Mouse (Mus musculus) urinary bladder, postnatal 14 days (tissue): ENCODE measurements around the gene Rgr.

ENCODE experiments used
- DNase-seq: peaks from one replicate; pipeline ENCODE4 v3.0.0; 2021; ENCODE audit warnings: low spot score

Rgr gene

DNA sequence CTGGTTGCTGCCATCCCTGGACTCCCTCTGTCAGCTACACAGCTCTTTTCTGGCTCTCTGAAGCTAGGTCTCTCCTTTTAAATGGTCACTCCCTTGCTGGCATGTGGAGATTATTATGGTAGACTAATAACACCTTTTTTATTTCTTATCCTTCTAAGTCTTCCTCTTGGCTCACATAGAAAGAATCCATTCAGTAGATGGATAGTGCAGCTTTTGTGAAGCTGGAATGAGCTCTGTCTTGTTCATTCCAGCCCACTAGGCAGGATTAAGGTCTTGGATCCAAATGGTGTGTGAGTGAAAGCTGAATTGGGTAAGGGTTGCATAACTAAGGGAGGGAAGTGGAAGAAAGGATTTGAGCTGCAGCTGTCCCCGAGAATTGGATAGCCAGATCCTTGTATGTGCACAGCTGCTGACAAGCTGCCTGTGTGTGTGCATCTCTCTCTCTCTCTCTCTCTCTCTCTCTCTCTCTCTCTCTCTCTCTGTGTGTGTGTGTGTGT lies at the start of gene Rgr:
TSS of gene Rgr (minus strand) at position 51 of the 497 bp plus-strand sequence.
- no peak for DNase-seq

DNA sequence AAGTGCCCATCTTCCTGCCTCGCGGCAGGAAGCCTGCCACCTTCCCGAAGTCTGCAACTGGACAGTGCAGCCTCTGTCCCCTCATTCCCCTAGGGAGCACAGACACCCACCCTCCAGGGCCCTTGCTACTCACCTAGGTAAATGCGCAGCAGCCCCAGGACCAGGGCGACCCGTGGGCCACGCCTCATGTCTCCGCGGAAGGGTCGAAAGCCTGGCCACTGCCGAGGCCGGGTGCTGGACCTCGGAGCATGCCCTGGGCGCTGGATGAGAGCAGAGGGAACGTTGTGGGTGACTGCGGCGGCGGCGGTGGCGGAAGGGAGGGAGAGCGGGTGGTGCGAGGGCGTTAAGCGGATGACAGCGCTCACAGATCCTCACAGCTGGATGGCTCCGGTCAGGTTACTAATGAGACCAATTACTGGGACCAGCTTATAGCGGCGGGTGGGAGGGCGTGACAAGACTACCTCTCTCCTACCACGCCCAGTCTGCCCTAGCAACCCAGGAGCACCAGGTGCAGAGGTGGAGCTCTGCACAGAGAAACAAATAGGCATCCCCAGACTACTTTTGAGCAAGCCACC lies 49.3 kb upstream of the Rgr start, which contains the start of gene Cdhr1:
TSS of gene Cdhr1 (minus strand) at position 392 of the 575 bp plus-strand sequence.
- no peak for DNase-seq

DNA sequence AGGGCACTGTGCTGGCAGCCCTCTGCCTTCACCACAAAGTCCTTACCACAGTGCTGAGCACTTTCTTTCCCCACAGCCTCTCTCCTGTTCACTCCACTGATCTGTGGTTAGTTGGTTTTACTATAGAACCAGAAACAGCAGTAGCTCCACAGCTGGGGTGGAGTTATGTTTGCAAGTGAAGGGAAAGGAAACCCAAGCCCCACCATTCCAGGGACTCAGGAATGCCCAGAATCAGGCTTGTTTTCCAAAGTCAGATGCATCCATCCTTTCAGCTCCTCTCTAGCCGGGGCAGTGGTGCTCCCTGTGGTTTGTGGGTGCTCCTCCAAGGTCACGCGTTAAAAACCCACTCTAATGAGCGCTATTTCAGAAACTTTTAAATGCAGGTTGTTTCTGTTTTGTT lies 46.8 kb upstream of the Rgr start:
- no peak for DNase-seq

DNA sequence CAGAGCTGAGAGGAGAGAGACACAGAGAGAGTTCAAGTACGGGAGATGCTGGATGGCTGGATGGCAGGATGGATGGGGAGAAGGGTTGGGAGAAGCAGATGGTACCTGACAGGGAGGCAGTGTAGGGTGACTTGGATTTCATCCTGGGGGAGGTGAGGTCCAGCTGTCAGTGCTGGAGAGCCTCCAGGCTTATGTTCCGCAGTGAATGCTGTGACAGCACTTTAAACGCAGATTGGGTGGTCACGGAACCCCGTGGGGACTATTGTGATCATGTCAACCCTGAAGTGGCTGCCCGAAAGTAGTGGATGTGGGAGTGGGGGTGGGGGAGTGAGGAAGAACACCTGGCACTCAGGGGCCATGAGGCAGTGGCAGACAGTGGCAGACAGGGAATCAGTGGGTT lies 45.7 kb upstream of the Rgr start:
- DNase-seq = no peak

DNA sequence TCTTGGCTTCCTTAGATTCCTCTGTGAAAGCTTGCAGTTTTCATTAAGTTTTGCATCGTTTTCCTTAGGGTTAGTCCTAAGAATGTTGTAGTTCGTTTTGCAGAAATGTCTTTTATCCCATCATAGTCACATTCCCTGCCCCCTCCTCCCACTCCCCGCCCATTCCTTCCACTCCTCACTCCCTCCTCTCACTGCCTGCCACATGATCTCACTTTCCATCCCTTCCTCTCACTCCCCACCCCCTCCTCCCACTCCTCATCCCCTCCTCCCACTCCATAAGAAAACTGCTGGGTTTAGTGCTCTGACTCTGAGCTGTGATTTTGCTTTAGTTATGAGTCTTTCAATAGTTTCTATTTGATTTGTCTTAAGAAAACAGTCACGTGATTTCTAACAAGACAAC lies 35.0 kb upstream of the Rgr start:
- no peak for DNase-seq

DNA sequence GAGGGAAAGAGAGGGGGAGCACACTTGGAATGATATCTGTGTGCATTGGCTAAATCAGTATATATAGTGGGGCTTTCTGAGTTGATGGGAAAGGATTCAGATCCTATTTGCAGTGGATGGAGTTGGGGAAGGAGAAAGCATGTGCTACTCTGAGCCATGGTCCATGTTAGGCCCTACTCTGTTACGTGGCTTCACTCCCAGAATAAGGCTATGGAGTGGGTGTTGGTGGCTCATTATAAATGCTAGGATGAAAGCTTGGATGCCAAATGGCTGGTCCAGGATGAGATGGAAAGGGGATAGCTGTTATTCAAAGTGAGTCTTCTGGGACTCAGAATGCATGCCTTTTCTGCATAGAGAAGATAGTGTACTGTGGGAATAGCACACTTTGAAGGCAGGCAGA lies 32.0 kb upstream of the Rgr start:
- DNase-seq = no peak

DNA sequence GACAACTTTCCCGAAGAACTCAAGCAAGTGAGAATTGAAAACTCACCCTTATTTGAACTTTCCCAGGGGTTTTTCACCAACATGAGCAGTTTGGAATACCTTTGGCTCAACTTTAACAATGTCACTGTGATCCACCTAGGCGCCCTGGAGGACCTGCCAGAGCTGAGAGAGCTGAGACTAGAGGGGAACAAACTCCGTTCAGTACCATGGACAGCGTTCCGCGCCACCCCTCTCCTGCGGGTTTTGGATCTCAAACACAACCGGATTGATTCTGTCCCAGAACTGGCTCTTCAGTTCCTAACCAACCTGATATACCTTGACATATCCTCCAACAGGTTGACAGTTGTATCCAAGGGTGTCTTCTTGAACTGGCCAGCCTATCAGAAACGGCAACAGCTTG lies 19.8 kb upstream of the Rgr start:
- DNase-seq = peak; percentile 59

DNA sequence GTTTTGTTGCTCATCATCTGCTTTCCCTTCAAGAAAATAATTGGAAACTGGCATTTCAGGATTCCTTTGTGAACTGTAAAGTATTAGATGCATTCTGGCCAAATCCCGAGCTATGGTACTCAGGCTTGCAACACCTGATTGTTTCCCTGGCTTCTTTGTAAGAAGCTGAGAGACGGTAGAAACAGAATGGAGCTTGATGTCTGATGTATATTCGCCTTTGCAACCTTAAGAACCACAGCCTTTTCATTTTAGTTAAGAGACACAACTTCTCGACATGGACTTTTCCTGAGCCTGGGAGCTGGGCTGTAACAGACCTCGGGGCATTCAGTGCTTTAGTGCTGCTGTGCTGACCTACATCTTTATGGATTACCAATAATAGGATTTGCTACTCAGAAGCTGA lies 18.9 kb upstream of the Rgr start, which contains the start of gene Lrit2:
TSS of gene Lrit2 (plus strand) at position 301 of the 400 bp plus-strand sequence.
- DNase-seq = no peak

DNA sequence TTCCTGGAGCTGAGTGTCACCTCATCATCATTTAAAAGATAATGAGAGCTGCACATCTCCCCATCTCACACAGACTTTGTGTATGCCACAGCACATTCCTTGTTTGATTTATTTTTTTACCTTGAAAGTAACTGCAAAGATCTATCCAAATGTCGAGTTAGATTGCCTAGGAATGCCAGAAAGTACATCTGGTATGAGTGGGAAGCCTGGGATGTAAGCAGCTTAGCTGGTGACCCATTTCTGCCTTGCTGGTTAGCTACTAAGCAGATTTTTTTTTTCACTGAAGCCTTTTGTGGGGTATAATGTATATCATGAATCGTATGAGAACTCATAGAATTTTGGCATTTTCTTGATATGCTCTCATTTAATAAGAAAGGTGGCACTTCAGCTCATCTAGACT lies 17.9 kb upstream of the Rgr start:
- no peak for DNase-seq

DNA sequence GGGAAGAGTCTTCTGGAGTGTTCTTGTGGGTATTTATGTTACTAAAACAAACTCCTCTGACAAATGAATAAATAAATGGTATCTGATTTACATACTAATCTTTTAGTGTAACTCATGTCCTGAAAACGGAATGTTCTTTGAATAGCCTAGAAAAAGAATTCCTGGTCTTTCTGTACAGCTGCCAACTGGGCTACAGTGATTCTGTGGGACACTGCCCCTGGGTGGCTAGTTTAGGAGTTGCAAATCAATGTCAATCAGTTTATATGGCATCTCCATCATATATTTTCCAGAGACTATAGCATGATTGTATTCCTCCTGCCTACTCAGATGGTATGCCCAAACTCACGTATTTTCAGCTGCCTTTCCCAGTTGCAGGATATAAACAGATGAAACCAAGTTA lies 16.1 kb upstream of the Rgr start:
- DNase-seq = no peak

DNA sequence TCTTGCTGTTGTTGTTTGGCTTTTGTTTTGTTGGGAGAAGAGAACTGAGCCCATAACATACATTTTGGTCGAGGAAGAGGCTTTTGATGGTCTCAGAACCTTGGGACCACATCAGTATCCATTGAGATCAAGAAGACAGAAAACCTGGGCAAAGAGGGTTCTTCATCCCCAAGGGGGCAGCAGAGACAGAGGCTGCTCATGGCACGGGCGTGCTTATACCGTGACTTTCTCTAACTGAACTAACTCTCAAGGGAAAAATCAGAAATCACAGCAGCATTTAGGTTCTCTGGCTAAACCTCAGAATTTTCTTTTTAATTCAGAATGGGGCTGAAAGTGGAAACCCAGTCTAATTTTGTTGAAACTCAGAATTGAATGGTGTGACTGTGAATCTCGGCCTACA lies 14.3 kb downstream of the Rgr start:
- DNase-seq = no peak

DNA sequence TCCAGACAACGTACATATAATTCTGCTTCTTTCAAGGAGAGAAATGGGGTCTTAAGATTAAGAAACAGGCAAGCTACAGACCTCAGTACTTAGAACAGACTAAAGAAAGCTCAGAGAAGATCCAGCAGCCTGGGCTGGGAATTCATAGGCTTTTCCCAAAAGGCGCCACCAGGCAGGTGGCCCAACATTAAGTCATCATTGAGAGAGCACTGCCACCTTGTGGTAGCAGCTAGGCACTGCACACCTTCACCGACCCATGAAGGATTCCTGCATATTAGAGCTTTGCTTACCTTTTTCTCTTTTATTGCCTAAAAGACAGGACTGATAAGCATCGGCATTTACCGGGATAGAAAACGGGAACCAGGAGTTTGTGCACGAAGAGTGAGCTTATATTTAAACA lies 15.5 kb downstream of the Rgr start:
- peak; percentile 67 for DNase-seq

DNA sequence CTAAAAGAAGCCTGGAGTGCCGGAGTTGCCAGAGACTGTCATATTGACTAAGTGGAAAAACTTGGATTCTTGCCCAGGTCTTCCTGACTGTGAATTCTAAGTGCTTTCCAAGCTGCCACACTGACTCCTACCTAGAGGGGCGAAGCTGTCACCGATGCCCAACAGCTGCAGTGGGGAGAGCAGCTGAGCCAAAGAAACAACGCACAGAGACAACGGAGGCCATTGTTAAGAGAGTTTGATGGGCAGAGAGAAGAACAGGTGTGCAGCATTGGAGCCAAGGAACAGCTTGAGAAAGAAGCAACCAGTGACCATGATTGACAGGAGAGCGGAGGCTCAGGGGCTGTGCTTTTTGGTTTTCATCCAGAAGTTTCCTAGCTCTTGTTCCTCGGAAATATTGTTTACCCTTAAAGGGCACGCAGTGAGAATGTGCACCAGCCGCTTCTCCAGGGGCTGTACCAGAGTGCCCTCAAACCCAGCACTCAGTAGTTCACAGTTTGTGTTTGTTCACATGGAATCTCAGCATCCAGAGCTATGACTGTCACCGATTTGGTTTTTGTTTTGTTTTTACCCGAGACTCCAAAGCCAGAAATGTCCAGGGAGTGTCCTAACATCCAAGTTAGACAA lies 16.2 kb downstream of the Rgr start:
- no peak for DNase-seq

DNA sequence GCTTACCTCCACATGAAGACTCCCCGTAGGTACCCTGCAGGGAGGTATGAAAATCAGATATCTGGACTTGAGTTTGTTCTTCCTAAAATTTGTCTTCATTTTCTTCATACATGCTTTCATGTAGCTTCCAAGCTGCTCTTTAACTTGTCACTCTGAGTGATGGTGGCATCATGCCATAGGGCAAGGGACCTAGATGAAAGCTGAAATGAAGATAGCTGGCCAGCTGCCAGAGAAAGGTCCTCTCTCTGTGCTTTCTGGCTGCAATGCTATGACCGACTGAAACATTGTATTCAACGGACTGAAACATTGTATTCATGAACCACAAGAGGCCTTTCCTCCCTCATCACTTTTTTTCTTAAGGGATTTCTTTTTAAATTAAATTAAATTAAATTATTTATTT lies 20.2 kb downstream of the Rgr start:
- no peak for DNase-seq

DNA sequence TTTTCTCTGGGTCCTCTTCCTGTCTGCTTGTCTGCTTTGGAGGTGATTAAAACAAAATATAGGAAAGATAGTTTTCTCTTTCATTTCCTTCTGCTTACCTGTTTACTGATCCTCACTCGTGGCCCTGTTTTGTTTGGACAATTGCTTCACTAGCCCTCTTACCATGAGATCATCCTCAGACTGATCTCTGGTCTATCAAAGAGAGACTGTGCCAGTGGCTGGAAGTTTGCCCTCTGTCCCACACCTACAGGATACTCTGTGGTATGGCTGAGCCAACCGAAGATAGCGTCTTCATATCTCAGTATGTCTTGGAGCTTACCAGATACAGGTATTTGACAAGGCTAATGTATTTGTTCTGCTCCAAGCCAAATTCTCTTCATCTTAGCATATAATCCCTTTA lies 20.8 kb downstream of the Rgr start:
- no peak for DNase-seq

DNA sequence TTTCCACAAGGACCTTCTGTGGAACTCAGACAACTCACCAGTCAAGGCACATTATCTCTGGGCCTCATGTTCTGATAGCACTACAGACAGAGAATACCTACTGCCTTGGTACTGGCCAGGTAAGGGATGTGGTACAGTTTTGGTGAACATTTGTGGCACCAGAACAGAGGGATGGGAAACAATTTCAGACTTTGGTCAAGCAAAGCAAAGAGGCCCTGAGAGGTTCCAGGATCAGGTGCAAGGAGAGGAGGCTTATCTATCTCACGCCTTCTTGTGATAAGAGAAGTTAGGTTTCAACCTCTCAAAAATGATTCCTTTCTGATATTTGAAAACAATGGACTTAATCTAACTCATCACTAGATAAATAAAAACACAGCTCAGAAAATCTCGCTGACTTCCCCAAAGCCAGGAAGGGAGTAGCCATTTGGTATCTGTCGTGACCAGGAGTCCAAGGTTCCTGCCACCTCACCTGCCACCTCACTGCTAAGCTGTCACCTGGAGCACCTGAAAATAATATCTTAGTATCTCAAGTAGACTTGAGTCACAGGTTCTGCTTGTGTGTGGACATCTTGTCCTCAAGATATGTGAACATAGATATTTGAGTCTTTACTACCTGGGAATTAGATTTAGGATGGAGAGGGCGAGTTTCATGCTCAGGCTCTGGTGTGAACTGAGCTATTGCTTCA lies 21.4 kb downstream of the Rgr start:
- DNase-seq = no peak

DNA sequence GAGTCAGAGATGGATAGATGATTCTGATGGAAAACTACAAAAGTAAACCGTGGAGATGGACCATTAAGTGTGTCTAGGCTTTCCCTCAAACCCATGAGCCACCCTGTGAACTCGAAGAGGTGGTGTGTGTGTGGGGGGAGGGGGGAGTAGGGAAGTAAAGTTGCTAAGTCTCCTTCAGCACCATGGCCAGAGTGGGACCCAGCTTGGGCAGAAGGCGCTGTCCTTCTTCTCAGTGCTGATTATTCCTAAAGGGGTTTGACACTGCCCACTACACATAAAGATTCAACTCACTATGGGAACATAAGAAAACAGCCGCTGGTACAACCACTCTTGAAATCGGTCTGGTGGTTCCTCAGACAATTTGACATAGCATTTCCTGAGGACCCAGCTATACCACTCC lies 32.9 kb downstream of the Rgr start:
- DNase-seq = peak; percentile 18

DNA sequence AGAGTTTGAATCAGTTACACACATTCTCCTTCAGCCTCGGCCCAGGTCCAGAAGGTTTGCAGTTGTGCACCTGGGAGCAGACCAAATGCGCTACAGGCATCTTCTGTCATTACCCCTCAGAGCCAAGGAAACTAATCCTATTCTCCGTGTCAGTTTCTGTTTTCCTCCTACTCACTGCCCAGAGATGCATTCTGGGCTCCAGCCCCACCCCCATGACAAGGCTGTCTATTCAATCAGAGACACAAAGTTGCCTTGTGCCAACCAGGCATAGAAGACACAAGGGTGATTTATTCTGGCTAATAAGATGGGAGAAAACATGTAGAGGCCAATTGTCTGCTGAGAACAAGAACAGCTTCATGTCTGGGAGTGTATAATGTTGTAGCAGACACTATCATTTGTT lies 35.1 kb downstream of the Rgr start:
- no peak for DNase-seq

DNA sequence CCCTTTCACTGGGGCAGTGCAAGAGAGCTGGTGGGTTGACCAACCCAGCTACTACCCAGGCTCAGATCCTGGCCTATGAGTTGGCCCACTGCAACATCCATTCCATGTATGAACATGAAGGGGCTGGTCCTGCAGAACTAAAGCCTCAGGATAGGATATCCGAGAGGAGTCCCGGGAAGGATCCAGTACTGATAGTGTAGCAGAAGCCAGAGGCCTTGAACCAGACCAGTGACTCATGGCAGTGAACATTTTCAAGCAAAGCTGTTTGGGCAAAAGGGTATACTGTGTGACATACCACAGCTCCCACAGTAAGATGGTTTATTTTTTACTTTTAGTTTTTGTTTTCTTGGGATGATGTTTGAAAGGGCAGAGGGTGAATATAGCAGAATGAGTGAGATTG lies 39.1 kb downstream of the Rgr start:
- DNase-seq = no peak

DNA sequence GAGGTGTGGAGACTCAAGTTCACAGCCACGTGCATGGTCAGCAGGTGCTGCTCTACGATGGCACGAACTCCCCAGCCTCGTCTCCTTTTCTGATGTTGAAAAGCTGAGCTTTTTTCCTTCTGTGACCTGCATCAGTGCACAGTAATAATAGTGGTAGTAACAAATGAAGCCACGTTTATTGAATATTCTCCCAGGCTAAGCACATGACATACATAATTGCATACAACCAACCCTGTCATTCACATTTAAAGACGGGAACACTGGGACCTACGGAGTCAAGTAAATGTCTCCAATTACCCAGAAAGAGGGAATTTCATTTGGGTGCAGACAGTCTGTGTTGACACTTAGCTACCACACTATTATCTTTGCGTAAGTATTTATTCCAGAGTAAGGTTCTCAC lies 42.3 kb downstream of the Rgr start:
- DNase-seq = no peak

DNA sequence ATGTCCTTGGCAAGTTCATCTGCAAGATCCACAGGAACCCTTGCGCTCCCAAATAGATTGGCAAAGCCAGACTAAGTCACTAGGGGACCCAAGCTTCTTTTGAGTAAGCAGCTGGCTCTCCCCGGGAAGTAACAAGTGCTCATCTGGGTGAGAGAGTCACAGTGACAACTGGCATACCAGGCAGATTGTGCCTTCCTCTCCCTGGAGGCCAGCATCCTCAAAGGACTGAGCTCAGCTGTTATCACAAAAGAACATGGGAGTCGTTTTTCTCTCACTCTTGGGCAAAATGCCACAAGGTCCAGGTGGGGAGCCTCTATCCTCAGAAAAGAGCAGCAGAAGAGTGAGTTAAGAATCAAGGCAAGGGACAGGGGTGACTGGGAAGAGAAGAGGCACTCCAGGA lies 42.9 kb downstream of the Rgr start:
- no peak for DNase-seq

DNA sequence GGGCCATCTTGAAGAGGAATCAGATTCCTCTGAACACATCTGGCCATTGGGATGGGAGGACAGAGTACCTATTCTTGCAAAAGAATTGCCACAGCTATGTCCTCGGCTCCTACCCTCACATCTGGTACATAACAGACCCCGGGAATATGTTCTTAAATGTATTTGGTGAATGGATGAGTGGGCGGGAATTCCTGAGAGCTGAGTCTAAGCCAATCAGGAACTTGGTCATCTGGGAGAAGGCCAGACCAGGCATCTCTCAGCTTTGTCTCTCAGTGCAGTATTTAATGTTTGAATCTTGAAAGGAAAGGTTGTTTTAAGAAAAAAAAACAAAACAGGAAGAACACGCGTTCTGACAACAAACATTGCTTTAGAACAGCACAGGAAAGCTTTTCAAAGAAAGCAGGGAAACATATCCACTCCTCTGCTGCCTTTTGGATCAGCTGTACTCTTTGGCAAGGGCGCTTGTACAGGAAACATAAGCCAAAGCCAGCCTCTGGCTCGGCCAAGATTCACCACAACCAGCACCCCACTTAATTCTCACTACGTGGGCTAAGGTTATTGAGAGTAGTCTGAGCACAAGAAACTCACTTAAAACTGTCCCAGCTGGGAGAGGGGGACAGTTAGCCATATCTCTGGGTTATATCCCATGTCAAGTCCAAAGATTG lies 45.2 kb downstream of the Rgr start:
- no peak for DNase-seq

DNA sequence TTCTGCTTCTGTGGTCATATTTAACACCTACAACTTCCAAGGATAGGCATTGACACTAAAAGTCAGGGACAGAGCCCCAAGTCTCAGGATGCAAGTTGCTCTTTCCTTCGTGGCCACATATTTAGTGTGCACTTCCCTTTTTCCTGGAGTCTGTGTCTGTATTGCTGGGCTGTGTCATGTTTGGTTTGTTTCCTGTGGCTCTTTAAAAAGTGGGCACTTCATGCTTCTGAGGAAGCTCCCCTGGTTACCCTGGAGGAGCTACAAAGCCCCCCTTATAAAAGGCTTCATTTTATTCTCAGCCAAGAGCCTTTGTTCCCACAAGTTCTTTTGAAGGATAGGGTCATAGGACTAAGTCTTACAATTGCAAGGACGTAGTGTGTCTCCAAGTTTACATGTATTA lies 45.9 kb downstream of the Rgr start:
- DNase-seq = no peak
